Mouse (Mus musculus): ENCODE measurements at regions not wholly inside any gene's neighbourhood (a gene's known extent, or its start where the extent isn't known, plus 50 kb on each side); places are given as distances from the start of the nearest gene placed in this dataset.

DNA sequence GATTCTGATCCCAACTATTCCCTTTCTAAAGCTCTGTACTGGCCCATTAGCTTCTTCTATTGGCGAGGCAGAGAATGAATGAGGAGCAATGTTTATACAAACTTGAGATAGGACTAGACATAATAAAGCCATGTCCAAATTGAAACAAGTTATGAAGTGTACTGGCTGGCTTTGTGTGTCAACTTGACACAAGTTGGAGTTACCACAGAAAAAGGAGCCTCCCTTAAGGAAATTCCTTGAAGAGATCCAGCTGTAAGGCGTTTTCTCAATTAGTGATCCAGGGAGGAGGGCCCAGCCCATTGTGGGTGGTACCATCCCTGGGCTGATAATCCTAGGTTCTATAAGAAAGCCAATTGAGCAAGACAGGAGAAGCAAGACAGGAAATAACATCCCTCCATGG is 135.9 kb upstream of the Cr2 start:
- DNase-seq (ENCODE audit: low read depth, low spot score) = no peak

DNA sequence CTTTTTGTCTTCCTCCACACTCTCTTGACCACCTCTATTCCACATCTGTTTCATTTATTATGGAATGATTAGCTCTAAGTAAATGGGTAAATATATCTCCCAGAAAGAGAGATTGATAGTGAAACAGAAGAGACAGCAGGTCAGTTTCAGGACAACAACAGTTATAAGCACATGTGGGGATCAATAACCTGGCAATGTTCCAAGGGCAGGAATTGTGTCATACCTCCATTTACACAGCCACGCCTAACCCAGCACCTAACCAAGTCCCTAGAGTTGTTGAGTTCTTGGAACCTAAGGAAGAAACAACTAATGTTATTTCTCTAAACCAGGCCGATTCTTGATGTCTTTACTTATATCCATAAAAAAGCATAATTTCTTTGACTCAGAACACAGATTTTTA is 108.6 kb upstream of the Cr2 start:
- no peak for DNase-seq (ENCODE audit: low read depth, low spot score)

DNA sequence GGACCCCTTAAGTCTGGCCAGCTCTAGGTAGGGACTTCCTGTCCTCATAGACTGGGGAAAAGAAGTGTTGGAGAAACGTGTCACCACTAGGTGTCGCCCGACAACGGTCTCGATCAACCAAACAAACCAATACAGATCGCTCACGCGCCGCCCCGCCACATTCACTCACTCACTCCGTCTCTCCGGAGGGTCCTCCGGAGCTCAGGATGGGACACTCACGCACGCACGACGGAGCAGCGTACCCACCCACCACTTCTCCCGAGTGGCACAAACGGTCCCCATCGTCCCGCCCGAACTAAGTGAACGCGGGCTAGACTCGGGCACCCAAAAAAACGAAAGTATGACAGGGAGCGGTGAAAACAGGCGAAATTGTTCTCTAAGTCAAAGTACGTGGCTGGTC is 65.0 kb upstream of the Cr2 start:
- DNase-seq (ENCODE audit: low read depth, low spot score) = peak; percentile 100

DNA sequence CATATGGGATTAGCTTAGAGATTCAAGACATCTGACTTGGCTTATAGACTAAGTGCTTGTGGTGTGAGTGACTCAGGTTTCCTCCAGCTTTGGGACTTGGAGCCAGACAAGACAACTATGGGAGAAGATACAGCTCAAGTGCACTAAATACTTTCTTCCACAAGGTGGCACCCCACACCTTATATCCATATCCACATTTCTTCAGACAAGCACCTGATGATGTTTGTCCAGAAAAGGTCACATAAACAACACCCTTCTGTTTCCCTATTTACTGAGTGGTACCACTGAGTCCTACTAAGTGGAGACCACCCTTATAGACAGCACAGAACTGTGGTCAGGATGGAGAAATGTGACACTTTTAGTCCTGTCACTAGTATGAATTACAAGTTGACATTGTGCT is 56.1 kb upstream of the Cr2 start:
- peak; percentile 61 for DNase-seq (ENCODE audit: low read depth, low spot score)

DNA sequence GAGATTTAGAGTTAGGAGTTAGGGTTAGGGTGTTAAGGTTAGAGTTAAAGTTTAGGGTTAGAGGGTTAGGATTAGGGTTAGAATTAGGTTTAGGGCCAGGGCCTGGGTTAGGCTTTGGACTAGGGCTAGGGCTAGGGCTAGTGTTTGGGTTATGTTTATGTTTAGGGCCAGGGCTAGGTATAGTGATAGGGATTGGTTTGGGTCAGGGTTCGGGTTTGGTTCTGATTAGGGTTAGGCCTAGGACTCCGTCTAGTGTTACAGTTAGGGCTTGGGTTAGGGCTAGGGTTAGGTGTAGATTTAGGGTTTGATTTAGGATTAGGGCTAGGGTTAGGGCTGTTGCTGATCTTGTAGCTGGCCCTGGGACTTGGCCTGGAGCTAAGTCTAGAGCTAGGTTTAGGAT is 50.5 kb upstream of the Cr2 start:
- no peak for DNase-seq (ENCODE audit: low read depth, low spot score)

All from R1 (cell line).